Mouse (Mus musculus) kidney, adult 10 weeks (tissue): ENCODE data around the gene Krtap3-3. TPM values are rescaled to one million over a fixed set of nuclear protein-coding genes. Genes with fewer than 3 reads are reported as not detected.

ENCODE experiments used
- polyA plus RNA-seq: library from polyadenylated mRNA; stranded (reverse); fragments of 350-450 nt; fragmentation: Illumina TruSeq; extraction: RNeasy Lipid Tissue Mini Kit (QIAGEN cat#74804); gene quantifications from one replicate; pipeline ENCODE4 v1.2.3, GENCODE M21; 2014; ENCODE audit warnings: low read depth, low replicate concordance

Krtap3-3 gene
- polyA plus RNA-seq = not detected

GRCm38 (mm10) chr11:99550765-99551164 lies at the start of gene Krtap3-3:
Gene Krtap3-3 (minus strand): TSS chr11:99550865.

GRCm38 (mm10) chr11:99597742-99598141 lies 47.1 kb upstream of the Krtap3-3 start, which contains the start of gene Krtap9-3:
Gene Krtap9-3 (minus strand): TSS chr11:99598105.

GRCm38 (mm10) chr11:99590981-99591380 lies 40.3 kb upstream of the Krtap3-3 start, which contains the start of gene Krtap1-3:
Gene Krtap1-3 (minus strand): TSS chr11:99591339.

GRCm38 (mm10) chr11:99583245-99583704 lies 32.6 kb upstream of the Krtap3-3 start, which contains the start of gene Krtap1-4:
Gene Krtap1-4 (minus strand): TSS chr11:99583654.

GRCm38 (mm10) chr11:99580636-99581035 lies 30.0 kb upstream of the Krtap3-3 start, which contains the start of gene Krtap1-5:
Gene Krtap1-5 (minus strand): TSS chr11:99581016.

GRCm38 (mm10) chr11:99566530-99566929 lies 15.9 kb upstream of the Krtap3-3 start, which contains the start of gene Krtap3-1:
Gene Krtap3-1 (minus strand): TSS chr11:99566630.

GRCm38 (mm10) chr11:99559366-99559765 lies 8.7 kb upstream of the Krtap3-3 start, which contains the start of gene Gm11939:
Gene Gm11939 (minus strand): TSS chr11:99559466.

GRCm38 (mm10) chr11:99556753-99557152 lies 6.1 kb upstream of the Krtap3-3 start, which contains the start of gene Krtap3-2:
Gene Krtap3-2 (minus strand): TSS chr11:99556853.

GRCm38 (mm10) chr11:99521288-99521860 lies 29.3 kb downstream of the Krtap3-3 start, which contains the start of gene Krt39:
Gene Krt39 (minus strand): TSS chr11:99521338.

Other genes starting within 250 kb of the Krtap3-3 start
- not detected for gene Krt25, start 227.9 kb downstream of the Krtap3-3 start, polyA plus RNA-seq
- not detected for gene Krt26, start 212.9 kb downstream of the Krtap3-3 start, polyA plus RNA-seq
- gene Krt27, start 199.8 kb downstream of the Krtap3-3 start, polyA plus RNA-seq = not detected
- not detected for gene Krt28, start 176.0 kb downstream of the Krtap3-3 start, polyA plus RNA-seq
- gene Krt10, start 161.5 kb downstream of the Krtap3-3 start, polyA plus RNA-seq = 20.3 TPM
- not detected for gene Krt12, start 128.6 kb downstream of the Krtap3-3 start, polyA plus RNA-seq
- 0.53 TPM for gene Krt20, start 112.7 kb downstream of the Krtap3-3 start, polyA plus RNA-seq
- gene Krt23, start 57.7 kb downstream of the Krtap3-3 start, polyA plus RNA-seq = 2.7 TPM
- gene Krt39, start 29.5 kb downstream of the Krtap3-3 start, polyA plus RNA-seq = not detected
- gene Krt40, start 7.7 kb downstream of the Krtap3-3 start, polyA plus RNA-seq = not detected
- not detected for gene Krtap3-2, start 6.0 kb upstream of the Krtap3-3 start, polyA plus RNA-seq
- not detected for gene Gm11939, start 8.6 kb upstream of the Krtap3-3 start, polyA plus RNA-seq
- gene Krtap3-1, start 15.8 kb upstream of the Krtap3-3 start, polyA plus RNA-seq = not detected
- not detected for gene Krtap1-5, start 30.2 kb upstream of the Krtap3-3 start, polyA plus RNA-seq
- gene Krtap1-4, start 32.8 kb upstream of the Krtap3-3 start, polyA plus RNA-seq = not detected
- not detected for gene Krtap1-3, start 40.5 kb upstream of the Krtap3-3 start, polyA plus RNA-seq
- gene Krtap9-3, start 47.2 kb upstream of the Krtap3-3 start, polyA plus RNA-seq = not detected
- gene Gm11938, start 52.4 kb upstream of the Krtap3-3 start, polyA plus RNA-seq = not detected
- not detected for gene Gm11937, start 59.3 kb upstream of the Krtap3-3 start, polyA plus RNA-seq
- not detected for gene Krtap2-4, start 64.0 kb upstream of the Krtap3-3 start, polyA plus RNA-seq
- gene Gm11562, start 69.6 kb upstream of the Krtap3-3 start, polyA plus RNA-seq = not detected
- gene Krtap4-1, start 77.4 kb upstream of the Krtap3-3 start, polyA plus RNA-seq = not detected
- gene Krtap4-2, start 84.2 kb upstream of the Krtap3-3 start, polyA plus RNA-seq = not detected
- not detected for gene Krtap4-7, start 93.2 kb upstream of the Krtap3-3 start, polyA plus RNA-seq
- gene Gm11555, start 99.4 kb upstream of the Krtap3-3 start, polyA plus RNA-seq = not detected
- gene Gm11563, start 108.1 kb upstream of the Krtap3-3 start, polyA plus RNA-seq = not detected
- gene Krtap4-6, start 115.1 kb upstream of the Krtap3-3 start, polyA plus RNA-seq = not detected
- not detected for gene Gm14190, start 139.9 kb upstream of the Krtap3-3 start, polyA plus RNA-seq
- gene Gm14180, start 183.4 kb upstream of the Krtap3-3 start, polyA plus RNA-seq = not detected
- not detected for gene Gm11595, start 222.0 kb upstream of the Krtap3-3 start, polyA plus RNA-seq
- not detected for gene Krtap4-8, start 229.8 kb upstream of the Krtap3-3 start, polyA plus RNA-seq
- not detected for gene Krtap4-9, start 234.3 kb upstream of the Krtap3-3 start, polyA plus RNA-seq
- not detected for gene Gm11596, start 242.6 kb upstream of the Krtap3-3 start, polyA plus RNA-seq
- not detected for gene Gm11569, start 248.1 kb upstream of the Krtap3-3 start, polyA plus RNA-seq